Mouse (Mus musculus) urinary bladder, postnatal 4 days (tissue): ENCODE data around the gene 7530416G11Rik.
A peak's percentile ranks its signal among the peaks of the same experiment; 100 is the strongest.

Experiments used
- DNase-seq, 2 experiments: peaks; one replicate each; pipeline ENCODE4 v3.0.0; 2021 to 2022; ENCODE audit warnings: low spot score in 2 of 2

Gene 7530416G11Rik

GRCm38 (mm10) chr15:85479919-85480318 lies 23.1 kb downstream of the 7530416G11Rik start:
- no peak for DNase-seq

- DNase-seq = peak in 1 of 2 experiments; percentile 28
Observed at GRCm38 (mm10) chr15:85479365-85479764, 23.7 kb downstream of the 7530416G11Rik start.

GRCm38 (mm10) chr15:85477584-85477983 lies 25.4 kb downstream of the 7530416G11Rik start:
- DNase-seq = peak; percentile 49 to 75

- DNase-seq = peak in 1 of 2 experiments; percentile 55
Observed at GRCm38 (mm10) chr15:85474697-85475096, 28.3 kb downstream of the 7530416G11Rik start.

- DNase-seq = no peak
Observed at GRCm38 (mm10) chr15:85469401-85469800, 33.6 kb downstream of the 7530416G11Rik start.

- DNase-seq = no peak
Observed at GRCm38 (mm10) chr15:85466456-85467067, 36.5 kb downstream of the 7530416G11Rik start.

- DNase-seq = no peak
Observed at GRCm38 (mm10) chr15:85464823-85465565, 38.0 kb downstream of the 7530416G11Rik start.

GRCm38 (mm10) chr15:85464190-85464589 lies 38.8 kb downstream of the 7530416G11Rik start:
- no peak for DNase-seq

- no peak for DNase-seq
Observed at GRCm38 (mm10) chr15:85463027-85463790, 39.8 kb downstream of the 7530416G11Rik start.

- DNase-seq = no peak
Observed at GRCm38 (mm10) chr15:85462138-85462537, 40.9 kb downstream of the 7530416G11Rik start.

- DNase-seq = no peak
Observed at GRCm38 (mm10) chr15:85461541-85461940, 41.5 kb downstream of the 7530416G11Rik start.

GRCm38 (mm10) chr15:85458631-85459082 lies 44.4 kb downstream of the 7530416G11Rik start:
- no peak for DNase-seq

- no peak for DNase-seq
Observed at GRCm38 (mm10) chr15:85457838-85458237, 45.2 kb downstream of the 7530416G11Rik start.

- DNase-seq = no peak
Observed at GRCm38 (mm10) chr15:85456891-85457290, 46.1 kb downstream of the 7530416G11Rik start.

GRCm38 (mm10) chr15:85446652-85447051 lies 56.4 kb downstream of the 7530416G11Rik start:
- DNase-seq = no peak
